Mouse (Mus musculus): ENCODE measurements around the gene L3mbtl4. TPM values are rescaled to one million over a fixed set of nuclear protein-coding genes. Genes with fewer than 3 reads are reported as not detected.

The L3mbtl4 gene
- polyA plus RNA-seq, 1 experiment, result not detected

- TF ChIP-seq GATA1 (IDR thresholded peaks at IDR 0.05; ENCODE audit: low read length), result no peak
Observed at GRCm38 (mm10) chr17:68322607-68323006, 49.0 kb downstream of the L3mbtl4 start.

GRCm38 (mm10) chr17:68332225-68332624, 58.6 kb downstream of the L3mbtl4 start:
- no peak for TF ChIP-seq GATA1 (IDR thresholded peaks at IDR 0.05; ENCODE audit: low read length)

GRCm38 (mm10) chr17:68333382-68333781, 59.8 kb downstream of the L3mbtl4 start:
- no peak for TF ChIP-seq GATA1 (IDR thresholded peaks at IDR 0.05; ENCODE audit: low read length)

- TF ChIP-seq GATA1 (IDR thresholded peaks at IDR 0.05; ENCODE audit: low read length), result no peak
Observed at GRCm38 (mm10) chr17:68338917-68339553, 65.4 kb downstream of the L3mbtl4 start.

- no peak for TF ChIP-seq GATA1 (IDR thresholded peaks at IDR 0.05; ENCODE audit: low read length)
Observed at GRCm38 (mm10) chr17:68357687-68358086, 84.1 kb downstream of the L3mbtl4 start.

GRCm38 (mm10) chr17:68371101-68371500, 97.5 kb downstream of the L3mbtl4 start:
- TF ChIP-seq GATA1 (IDR thresholded peaks at IDR 0.05; ENCODE audit: low read length), result no peak

GRCm38 (mm10) chr17:68388481-68388880, 114.9 kb downstream of the L3mbtl4 start:
- TF ChIP-seq GATA1 (IDR thresholded peaks at IDR 0.05; ENCODE audit: low read length), result no peak

- TF ChIP-seq GATA1 (IDR thresholded peaks at IDR 0.05; ENCODE audit: low read length), result no peak
Observed at GRCm38 (mm10) chr17:68405993-68406392, 132.4 kb downstream of the L3mbtl4 start.

GRCm38 (mm10) chr17:68422663-68423498, 149.3 kb downstream of the L3mbtl4 start:
- no peak for TF ChIP-seq GATA1 (IDR thresholded peaks at IDR 0.05; ENCODE audit: low read length)

- TF ChIP-seq GATA1 (IDR thresholded peaks at IDR 0.05; ENCODE audit: low read length), result no peak
Observed at GRCm38 (mm10) chr17:68433576-68433975, 160.0 kb downstream of the L3mbtl4 start.

GRCm38 (mm10) chr17:68450921-68451320, 177.3 kb downstream of the L3mbtl4 start:
- no peak for TF ChIP-seq GATA1 (IDR thresholded peaks at IDR 0.05; ENCODE audit: low read length)

- TF ChIP-seq GATA1 (IDR thresholded peaks at IDR 0.05; ENCODE audit: low read length), result no peak
Observed at GRCm38 (mm10) chr17:68461471-68461870, 187.9 kb downstream of the L3mbtl4 start.

- no peak for TF ChIP-seq GATA1 (IDR thresholded peaks at IDR 0.05; ENCODE audit: low read length)
Observed at GRCm38 (mm10) chr17:68467311-68467710, 193.7 kb downstream of the L3mbtl4 start.

GRCm38 (mm10) chr17:68490065-68490691, 216.6 kb downstream of the L3mbtl4 start:
- no peak for TF ChIP-seq GATA1 (IDR thresholded peaks at IDR 0.05; ENCODE audit: low read length)

GRCm38 (mm10) chr17:68492231-68492630, 218.6 kb downstream of the L3mbtl4 start:
- TF ChIP-seq GATA1 (IDR thresholded peaks at IDR 0.05; ENCODE audit: low read length), result no peak

- TF ChIP-seq GATA1 (IDR thresholded peaks at IDR 0.05; ENCODE audit: low read length), result no peak
Observed at GRCm38 (mm10) chr17:68559698-68560097, 286.1 kb downstream of the L3mbtl4 start.
